Mouse (Mus musculus) midbrain, embryonic 10.5 days (tissue): ENCODE measurements around the gene Rhobtb1. TPM values are rescaled to one million over a fixed set of nuclear protein-coding genes. Genes with fewer than 3 reads are reported as not detected.

Experiments
- DNase-seq: peaks from one replicate; pipeline ENCODE4 v3.0.0-alpha.2; 2017; ENCODE audit warnings: low spot score
- H3K27ac ChIP-seq: fragments of 300-500 bp; sonication (generic); replicated peaks from 2 replicates; pipeline ENCODE4 v1.5.1; 2016; ENCODE audit warnings: mild to moderate bottlenecking
- H3K27me3 ChIP-seq: fragments of 300-500 bp; sonication (generic); 2 replicates; pipeline ENCODE4 v1.6.1; 2016; ENCODE audit warnings: low read depth, mild to moderate bottlenecking; ENCODE audit not compliant: poor library complexity, severe bottlenecking
- H3K36me3 ChIP-seq: fragments of 300-500 bp; sonication (generic); 2 replicates; pipeline ENCODE4 v1.6.1; 2016; ENCODE audit warnings: mild to moderate bottlenecking, moderate library complexity
- H3K4me1 ChIP-seq: fragments of 300-500 bp; sonication (generic); 2 replicates; pipeline ENCODE4 v1.6.1; 2016
- H3K4me3 ChIP-seq: fragments of 300-500 bp; sonication (generic); 2 replicates; pipeline ENCODE4 v1.5.1; 2016; ENCODE audit warnings: mild to moderate bottlenecking, moderate library complexity
- H3K9me3 ChIP-seq: fragments of 300-500 bp; sonication (generic); replicated peaks from 2 replicates; pipeline ENCODE4 v1.6.1; 2016; ENCODE audit warnings: mild to moderate bottlenecking
- WGBS: fragments of 180-500 bp; shearing (Covaris S2); methylation state at CpG from one replicate; pipeline ENCODE4 v1.1.7; 2016; 5-methylcytosine and 5-hydroxymethylcytosine counted together
- polyA plus RNA-seq: library from polyadenylated mRNA; unstranded; fragments of >200 nt; fragmentation: Nextera tagmentation; extraction: Ambion mirVana; gene quantifications from 2 replicates; pipeline ENCODE4 v1.2.1, GENCODE M21; 2016

Gene Rhobtb1
- polyA plus RNA-seq, 1 experiment from 2014 or later, result 12.6 TPM

DNA sequence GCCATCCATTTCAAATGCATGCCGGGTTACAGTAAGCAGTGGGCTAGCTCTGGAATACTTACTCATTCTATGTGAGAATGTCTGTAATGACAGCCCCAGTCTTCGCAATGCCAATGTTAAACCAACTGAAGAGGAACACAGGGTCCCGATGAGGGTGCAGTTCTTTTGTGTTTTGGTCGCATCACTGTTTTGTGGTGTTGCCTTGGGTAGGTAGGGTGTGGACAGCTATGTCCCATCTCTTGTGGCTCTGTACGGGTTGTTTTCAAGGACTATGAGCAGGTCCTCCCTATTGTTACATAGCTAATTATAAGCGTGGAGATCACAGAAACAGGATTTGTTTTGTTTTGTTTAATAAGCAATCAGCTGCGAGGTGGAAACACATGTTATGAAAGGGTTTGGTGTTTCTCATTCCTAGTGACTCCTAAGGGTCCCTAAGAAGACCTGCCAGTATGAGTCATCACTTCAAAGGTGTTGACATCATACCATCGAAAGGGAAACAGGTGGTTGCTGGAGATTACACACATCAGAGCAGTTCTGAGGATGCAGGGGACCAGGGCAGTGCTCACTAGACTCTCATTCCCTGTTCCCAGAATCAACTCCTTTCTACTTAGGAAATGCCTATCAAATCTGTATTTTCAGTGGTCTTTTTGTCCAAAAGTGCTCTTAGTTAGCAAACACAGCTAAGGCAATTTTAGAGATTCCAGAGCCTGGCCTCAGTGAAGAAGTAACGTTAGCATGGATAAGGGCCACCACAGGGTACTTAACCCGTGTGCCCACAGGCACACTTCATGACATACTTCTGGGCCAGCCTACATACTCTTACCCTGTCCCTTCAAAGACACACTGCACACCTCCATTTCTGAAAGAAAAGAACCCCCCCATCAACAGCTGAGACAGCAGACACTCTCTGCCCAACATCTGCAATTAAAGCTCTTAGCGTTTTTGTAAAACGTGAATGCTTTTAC, 124.9 kb downstream of the Rhobtb1 start:
- Histone ChIP-seq H3K27ac (no peak overlapping the region), H3K36me3 (peaks cover 27% of the 10 kb centered on the region), H3K9me3 (no peaks in the 10 kb centered on the region), H3K4me3 (no peak overlapping the region), H3K27me3 (peaks cover 34% of the 10 kb centered on the region), H3K4me1 (peaks cover 34% of the 10 kb centered on the region)
- WGBS, result 92% methylated on average over 12 of the region's 12 CpGs
- no peak for DNase-seq

DNA sequence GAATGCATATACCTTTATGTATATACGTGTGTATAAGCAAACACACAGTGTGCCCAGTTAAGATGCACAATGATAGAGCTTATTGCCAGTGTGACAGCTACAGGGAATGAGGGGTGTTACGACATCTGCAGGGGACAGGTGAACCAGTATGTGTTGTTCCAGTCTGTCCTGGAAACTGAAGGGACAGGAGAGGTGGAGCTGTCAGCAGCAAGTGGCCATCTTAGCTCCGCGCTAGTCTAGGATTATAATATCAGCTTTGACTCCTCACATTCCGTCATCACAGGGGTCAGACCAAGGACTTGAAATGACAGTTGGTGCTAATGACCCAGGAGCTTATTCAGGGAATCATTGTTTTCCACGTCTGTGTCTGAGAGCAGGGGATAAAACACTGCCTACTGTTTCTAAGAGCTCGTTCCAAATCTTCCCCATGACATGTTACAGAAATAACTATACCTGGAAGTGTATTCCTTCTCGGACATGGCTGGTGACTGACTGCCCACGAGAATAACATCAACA, 125.7 kb downstream of the Rhobtb1 start:
- WGBS, result 89% methylated on average over 9 of the region's 9 CpGs
- DNase-seq, result no peak
- peaks cover 28% of the 10 kb centered on the region for H3K4me1 ChIP-seq

DNA sequence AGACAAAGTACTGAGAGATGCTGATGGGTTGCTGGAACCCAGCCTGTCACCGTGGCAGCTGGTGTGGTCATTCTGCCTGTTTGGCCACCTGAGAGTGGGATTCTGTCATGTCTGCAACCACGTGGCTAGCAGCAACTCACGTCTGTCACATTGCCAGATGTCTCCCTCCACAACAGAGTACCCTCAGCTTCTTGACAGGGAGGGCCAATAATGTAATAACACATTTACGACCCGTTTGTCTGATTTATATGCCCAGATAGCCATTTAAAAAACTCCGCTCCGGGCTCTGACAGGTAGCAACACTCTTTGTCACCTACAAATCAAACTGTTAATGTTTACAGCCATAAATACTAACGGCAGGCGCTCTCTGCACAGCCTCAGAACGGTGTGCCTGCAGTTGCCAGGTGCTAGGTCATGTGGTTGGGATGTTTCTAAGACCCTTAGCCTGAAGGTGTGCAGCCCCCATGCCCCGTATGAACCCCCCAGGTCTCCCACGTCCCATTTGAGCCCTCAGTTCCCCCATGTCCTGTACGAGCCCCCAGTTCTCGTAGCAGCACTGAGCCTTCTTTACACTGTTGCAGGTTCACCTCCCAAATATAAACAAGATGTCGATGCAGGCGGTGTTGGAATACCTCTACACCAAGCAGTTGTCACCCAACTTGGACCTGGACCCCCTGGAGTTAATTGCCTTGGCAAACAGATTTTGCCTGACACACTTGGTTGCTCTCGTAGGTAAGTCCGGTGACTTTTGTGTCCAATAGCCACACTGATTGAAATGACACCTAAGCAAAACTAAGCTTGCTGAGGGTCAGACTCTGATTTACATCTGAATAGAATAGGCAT, 127.8 kb downstream of the Rhobtb1 start:
- DNase-seq, result no peak
- H3K36me3 ChIP-seq, result peaks cover 30% of the 10 kb centered on the region
- WGBS, result 88% methylated on average over 18 of the region's 18 CpGs

More for the DNA sequence above, 125.7 kb downstream of the Rhobtb1 start:
- Histone ChIP-seq H3K4me3 (no peak overlapping the region), H3K27ac (no peak overlapping the region), H3K27me3 (peaks cover 34% of the 10 kb centered on the region), H3K9me3 (no peaks in the 10 kb centered on the region), H3K36me3 (peaks cover 25% of the 10 kb centered on the region)

DNA sequence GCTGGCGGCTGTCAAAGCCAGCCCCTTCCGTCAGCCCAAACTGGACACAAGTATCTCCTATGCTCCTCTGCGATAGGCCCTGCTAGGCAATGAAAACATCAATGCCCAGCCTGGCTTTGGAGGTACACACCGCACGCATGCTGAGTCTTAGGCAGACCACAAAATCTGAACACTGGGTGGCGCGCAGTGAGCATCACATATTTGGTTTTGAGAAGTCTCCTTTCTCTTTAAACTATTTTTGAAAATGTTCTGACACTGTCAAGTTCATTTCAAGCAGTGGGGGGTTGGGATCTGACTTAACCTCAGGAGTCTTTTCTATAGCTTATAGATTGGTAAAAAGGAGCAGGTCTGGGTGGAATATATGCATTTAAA, 128.4 kb downstream of the Rhobtb1 start:
- peaks cover 16% of the 10 kb centered on the region for H3K4me1 ChIP-seq
- no peaks in the 10 kb centered on the region for H3K9me3 ChIP-seq
- WGBS, result 61% methylated on average over 7 of the region's 7 CpGs
- H3K36me3 ChIP-seq, result peaks cover 31% of the 10 kb centered on the region
- no peak overlapping the region for H3K27ac ChIP-seq
- DNase-seq, result no peak
- no peak overlapping the region for H3K4me3 ChIP-seq
- H3K27me3 ChIP-seq, result peaks cover 24% of the 10 kb centered on the region

More for the DNA sequence above, 127.8 kb downstream of the Rhobtb1 start:
- Histone ChIP-seq H3K9me3 (no peaks in the 10 kb centered on the region), H3K27me3 (peaks cover 24% of the 10 kb centered on the region), H3K27ac (no peak overlapping the region), H3K4me3 (no peak overlapping the region), H3K4me1 (peaks cover 22% of the 10 kb centered on the region)

GRCm38 (mm10) chr10:69286939-69287338, 135.7 kb downstream of the Rhobtb1 start:
- Histone ChIP-seq H3K27ac (no peak overlapping the region), H3K36me3 (peaks cover 54% of the 10 kb centered on the region), H3K4me1 (no peaks in the 10 kb centered on the region), H3K9me3 (no peaks in the 10 kb centered on the region), H3K4me3 (no peak overlapping the region), H3K27me3 (no peaks in the 10 kb centered on the region)
- 92% methylated on average over 3 of the region's 3 CpGs for WGBS
- DNase-seq, result no peak

GRCm38 (mm10) chr10:69288086-69288485, 136.9 kb downstream of the Rhobtb1 start:
- no peaks in the 10 kb centered on the region for H3K27me3 ChIP-seq
- no peak for DNase-seq
- peaks cover 43% of the 10 kb centered on the region for H3K36me3 ChIP-seq
- H3K4me1 ChIP-seq, result no peaks in the 10 kb centered on the region
- H3K27ac ChIP-seq, result no peak overlapping the region
- 89% methylated on average over 4 of the region's 4 CpGs for WGBS
- no peak overlapping the region for H3K4me3 ChIP-seq
- no peaks in the 10 kb centered on the region for H3K9me3 ChIP-seq

DNA sequence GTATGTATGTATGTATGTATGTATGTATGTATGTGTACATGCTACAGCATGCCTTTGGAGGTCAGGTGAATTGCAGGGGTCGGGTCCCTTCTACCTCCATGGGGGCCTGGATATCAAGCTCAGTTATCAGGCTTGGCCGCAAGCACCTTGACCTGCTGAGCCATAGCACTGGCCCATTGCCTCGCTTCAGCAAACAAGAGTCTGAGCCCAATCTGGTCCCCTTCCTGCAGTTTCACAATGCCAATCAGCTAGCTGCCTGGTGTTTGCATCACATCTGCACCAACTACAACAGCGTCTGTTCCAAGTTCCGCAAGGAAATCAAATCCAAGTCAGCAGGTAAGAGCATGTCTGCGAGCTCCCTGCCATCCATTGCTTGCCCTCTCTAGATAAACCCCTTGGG, 137.5 kb downstream of the Rhobtb1 start:
- no peaks in the 10 kb centered on the region for H3K9me3 ChIP-seq
- no peak overlapping the region for H3K27ac ChIP-seq
- no peaks in the 10 kb centered on the region for H3K4me1 ChIP-seq
- no peak overlapping the region for H3K4me3 ChIP-seq
- WGBS, result 92% methylated on average over 6 of the region's 6 CpGs
- no peaks in the 10 kb centered on the region for H3K27me3 ChIP-seq
- H3K36me3 ChIP-seq, result peaks cover 38% of the 10 kb centered on the region
- DNase-seq, result no peak

- WGBS, result 95% methylated on average over 8 of the region's 8 CpGs
- peaks cover 26% of the 10 kb centered on the region for H3K36me3 ChIP-seq
- H3K9me3 ChIP-seq, result no peaks in the 10 kb centered on the region
- H3K4me3 ChIP-seq, result no peak overlapping the region
- DNase-seq, result no peak
- no peaks in the 10 kb centered on the region for H3K27me3 ChIP-seq
- no peak overlapping the region for H3K27ac ChIP-seq
- H3K4me1 ChIP-seq, result peaks cover 2% of the 10 kb centered on the region
These were observed 139.5 kb downstream of the Rhobtb1 start for GRCm38 (mm10) chr10:69290736-69291135.

- DNase-seq, result no peak
- H3K36me3 ChIP-seq, result no peaks in the 10 kb centered on the region
- WGBS, result 83% methylated on average over 9 of the region's 9 CpGs
These were observed 144.7 kb downstream of the Rhobtb1 start for GRCm38 (mm10) chr10:69295919-69296318.

GRCm38 (mm10) chr10:69299985-69300384, 148.8 kb downstream of the Rhobtb1 start:
- H3K4me1 ChIP-seq, result peaks cover 12% of the 10 kb centered on the region
- DNase-seq, result no peak
- H3K27me3 ChIP-seq, result no peaks in the 10 kb centered on the region
- no peak overlapping the region for H3K27ac ChIP-seq
- H3K4me3 ChIP-seq, result no peak overlapping the region
- H3K9me3 ChIP-seq, result no peaks in the 10 kb centered on the region
- 87% methylated on average over 7 of the region's 7 CpGs for WGBS
- H3K36me3 ChIP-seq, result no peaks in the 10 kb centered on the region

More at GRCm38 (mm10) chr10:69295919-69296318, 144.7 kb downstream of the Rhobtb1 start:
- H3K27me3 ChIP-seq, result no peaks in the 10 kb centered on the region
- peaks cover 6% of the 10 kb centered on the region for H3K4me1 ChIP-seq
- H3K4me3 ChIP-seq, result no peak overlapping the region
- H3K27ac ChIP-seq, result no peak overlapping the region
- H3K9me3 ChIP-seq, result no peaks in the 10 kb centered on the region

GRCm38 (mm10) chr10:69302667-69303066, 151.4 kb downstream of the Rhobtb1 start:
- Histone ChIP-seq H3K4me1 (peaks cover 6% of the 10 kb centered on the region; the same call in 1 of the 2 replicates), H3K27ac (no peak overlapping the region), H3K9me3 (no peaks in the 10 kb centered on the region), H3K27me3 (no peaks in the 10 kb centered on the region), H3K36me3 (no peaks in the 10 kb centered on the region), H3K4me3 (no peak overlapping the region)
- DNase-seq, result no peak
- 89% methylated on average over 3 of the region's 3 CpGs for WGBS

GRCm38 (mm10) chr10:69304819-69305218, 153.6 kb downstream of the Rhobtb1 start:
- Histone ChIP-seq H3K4me1 (peaks cover 6% of the 10 kb centered on the region; the same call in 1 of the 2 replicates), H3K4me3 (no peak overlapping the region), H3K36me3 (no peaks in the 10 kb centered on the region), H3K9me3 (no peaks in the 10 kb centered on the region), H3K27me3 (no peaks in the 10 kb centered on the region), H3K27ac (no peak overlapping the region)
- 80% methylated on average over 3 of the region's 3 CpGs for WGBS
- no peak for DNase-seq
